Mouse (Mus musculus) kidney, adult 10 weeks (tissue): ENCODE results near the gene Olfr798. TPM values are rescaled to one million over a fixed set of nuclear protein-coding genes. Genes with fewer than 3 reads are reported as not detected.

Experiments used
- polyA plus RNA-seq: library from polyadenylated mRNA; stranded (reverse); fragments of 350-450 nt; fragmentation: Illumina TruSeq; extraction: RNeasy Lipid Tissue Mini Kit (QIAGEN cat#74804); gene quantifications from one replicate; pipeline ENCODE4 v1.2.3, GENCODE M21; 2014; ENCODE audit warnings: low read depth, low replicate concordance

Gene Olfr798
- polyA plus RNA-seq = not detected

GRCm38 (mm10) chr10:129627834-129628233, at the start of gene Olfr798:
Gene Olfr798, minus strand, starts transcription at chr10:129627934.

DNA sequence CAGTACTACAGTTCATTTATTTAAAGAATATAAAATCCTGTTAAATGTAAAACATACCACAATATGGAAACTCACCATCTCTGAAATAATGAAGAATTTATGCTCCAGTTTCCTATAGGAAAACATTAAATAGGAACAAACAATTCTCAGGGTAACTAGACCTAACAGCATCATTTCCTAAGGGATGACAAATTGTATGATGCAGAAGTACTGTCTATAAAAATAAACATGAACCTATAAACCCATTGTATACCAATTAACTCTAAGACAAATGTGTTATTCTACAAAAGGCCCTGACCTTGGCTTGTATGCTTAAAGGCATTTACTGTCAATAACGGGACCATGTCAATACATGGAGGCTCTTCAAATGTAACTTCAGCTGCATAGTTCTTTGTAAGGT, 46.0 kb upstream of the Olfr798 start, which contains the start of gene Olfr801:
Olfr801 (minus strand) TSS at position 101 of the 400 bp plus-strand sequence.

GRCm38 (mm10) chr10:129657394-129657793, 29.7 kb upstream of the Olfr798 start, which contains the start of gene Olfr800:
Gene Olfr800, plus strand, starts transcription at chr10:129657694.

DNA sequence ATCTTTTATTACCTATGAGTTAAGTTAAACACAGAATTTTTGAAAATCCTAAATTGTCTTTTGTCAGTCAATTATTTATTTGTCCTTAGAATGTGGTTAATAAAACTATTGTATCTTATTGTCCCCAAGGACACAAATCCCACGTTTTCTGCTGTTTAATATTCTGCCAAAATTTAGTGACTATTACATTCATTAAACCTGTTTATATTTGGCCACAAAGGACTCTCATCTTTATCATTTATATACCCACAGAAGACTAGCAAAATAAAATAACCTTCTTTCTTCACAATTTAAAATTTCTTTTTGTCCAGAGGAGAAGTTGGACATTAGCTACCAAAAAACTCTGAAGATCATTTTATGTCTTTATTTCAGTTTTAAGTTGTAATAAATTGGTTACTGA, 9.4 kb upstream of the Olfr798 start, which contains the start of gene Olfr799:
Olfr799 (plus strand) TSS at position 301 of the 400 bp plus-strand sequence.

DNA sequence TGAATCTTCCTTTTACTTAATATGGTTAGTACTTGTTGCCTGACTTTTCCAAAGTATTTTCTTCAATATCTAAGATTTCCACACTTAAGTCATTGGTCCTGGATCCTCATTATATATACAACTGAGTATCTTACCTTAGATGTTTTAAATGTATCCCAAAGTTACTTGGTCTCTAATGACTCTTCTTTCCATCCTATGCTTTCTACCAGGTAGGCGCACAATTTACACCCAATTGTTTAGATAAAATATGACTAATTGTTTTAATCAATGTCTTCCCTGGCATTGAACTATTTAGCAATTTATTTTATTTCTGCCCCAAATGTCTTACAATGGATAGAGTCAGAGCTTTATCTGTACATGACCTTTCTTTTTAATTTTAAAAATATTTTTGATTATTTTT, 15.3 kb downstream of the Olfr798 start, which contains the start of gene Olfr796:
Olfr796 (minus strand) TSS at position 101 of the 400 bp plus-strand sequence.

Other genes starting within 250 kb of the Olfr798 start
- gene Olfr784, start 243.9 kb downstream of the Olfr798 start, polyA plus RNA-seq = not detected
- not detected for gene Olfr785, start 222.5 kb downstream of the Olfr798 start, polyA plus RNA-seq
- gene Olfr786, start 200.6 kb downstream of the Olfr798 start, polyA plus RNA-seq = not detected
- gene Olfr787, start 166.1 kb downstream of the Olfr798 start, polyA plus RNA-seq = not detected
- not detected for gene Olfr788, start 156.9 kb downstream of the Olfr798 start, polyA plus RNA-seq
- gene Olfr789, start 143.2 kb downstream of the Olfr798 start, polyA plus RNA-seq = not detected
- gene Olfr790, start 129.4 kb downstream of the Olfr798 start, polyA plus RNA-seq = not detected
- gene Olfr791, start 106.1 kb downstream of the Olfr798 start, polyA plus RNA-seq = not detected
- gene Olfr792, start 88.8 kb downstream of the Olfr798 start, polyA plus RNA-seq = not detected
- not detected for gene Olfr794, start 60.3 kb downstream of the Olfr798 start, polyA plus RNA-seq
- not detected for gene Olfr796, start 15.4 kb downstream of the Olfr798 start, polyA plus RNA-seq
- gene Olfr799, start 9.6 kb upstream of the Olfr798 start, polyA plus RNA-seq = not detected
- not detected for gene Olfr800, start 29.8 kb upstream of the Olfr798 start, polyA plus RNA-seq
- not detected for gene Olfr801, start 45.9 kb upstream of the Olfr798 start, polyA plus RNA-seq
- not detected for gene Olfr802, start 60.2 kb upstream of the Olfr798 start, polyA plus RNA-seq
- gene Olfr803, start 66.4 kb upstream of the Olfr798 start, polyA plus RNA-seq = not detected
- not detected for gene Olfr804, start 75.3 kb upstream of the Olfr798 start, polyA plus RNA-seq
- not detected for gene Olfr805, start 101.4 kb upstream of the Olfr798 start, polyA plus RNA-seq
- not detected for gene Olfr806, start 114.0 kb upstream of the Olfr798 start, polyA plus RNA-seq
- gene Olfr807, start 129.9 kb upstream of the Olfr798 start, polyA plus RNA-seq = not detected
- not detected for gene Olfr808, start 137.5 kb upstream of the Olfr798 start, polyA plus RNA-seq
- gene Olfr809, start 146.7 kb upstream of the Olfr798 start, polyA plus RNA-seq = not detected
- gene Olfr810, start 167.0 kb upstream of the Olfr798 start, polyA plus RNA-seq = not detected
- gene Olfr811, start 176.5 kb upstream of the Olfr798 start, polyA plus RNA-seq = not detected
- not detected for gene Olfr812, start 218.2 kb upstream of the Olfr798 start, polyA plus RNA-seq
- not detected for gene Olfr813, start 227.4 kb upstream of the Olfr798 start, polyA plus RNA-seq